Mouse (Mus musculus): ENCODE data around the gene Chd3.

Chd3 gene

DNA sequence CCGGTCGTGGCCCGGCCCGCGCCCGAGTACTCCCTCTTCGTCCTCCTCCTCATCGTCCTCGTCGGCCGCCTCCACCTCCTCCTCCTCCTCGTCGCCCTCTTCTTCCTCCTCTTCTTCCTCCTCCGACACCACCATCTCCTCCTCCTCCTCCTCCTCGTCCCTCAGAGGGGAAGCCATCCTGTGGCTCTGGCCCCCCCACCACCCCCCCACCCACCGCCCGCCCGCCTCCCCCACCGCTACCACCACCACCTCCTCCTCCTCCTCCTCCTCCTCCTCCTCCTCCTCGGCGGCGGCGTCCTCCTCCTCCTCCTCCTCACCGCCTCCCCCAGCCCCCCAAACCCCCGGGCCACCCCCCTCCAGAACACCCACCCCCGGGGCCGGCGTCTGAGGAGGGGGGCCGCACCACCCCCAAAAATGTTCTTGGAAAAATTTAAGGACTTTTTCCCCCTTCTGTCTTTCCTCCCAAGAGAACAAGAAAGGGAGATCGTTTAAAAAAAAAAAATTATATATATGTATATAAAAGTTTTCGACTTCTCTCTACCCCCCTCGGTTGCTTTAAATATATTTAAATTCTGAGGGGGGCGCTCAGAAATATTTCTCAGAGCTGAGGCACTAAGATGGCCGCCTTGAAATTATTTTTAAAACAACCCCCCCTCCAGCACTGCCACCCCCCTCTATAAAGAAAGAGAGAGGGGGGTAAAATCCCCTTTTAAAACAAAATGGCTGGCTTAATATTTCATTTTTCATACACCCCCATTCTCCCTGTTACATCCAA lies at the start of gene Chd3:
Chd3 (minus strand) TSS at position 192 of the 775 bp plus-strand sequence.
- peak; percentile 27 for DNase-seq (ENCODE audit: low read depth, low spot score)

DNA sequence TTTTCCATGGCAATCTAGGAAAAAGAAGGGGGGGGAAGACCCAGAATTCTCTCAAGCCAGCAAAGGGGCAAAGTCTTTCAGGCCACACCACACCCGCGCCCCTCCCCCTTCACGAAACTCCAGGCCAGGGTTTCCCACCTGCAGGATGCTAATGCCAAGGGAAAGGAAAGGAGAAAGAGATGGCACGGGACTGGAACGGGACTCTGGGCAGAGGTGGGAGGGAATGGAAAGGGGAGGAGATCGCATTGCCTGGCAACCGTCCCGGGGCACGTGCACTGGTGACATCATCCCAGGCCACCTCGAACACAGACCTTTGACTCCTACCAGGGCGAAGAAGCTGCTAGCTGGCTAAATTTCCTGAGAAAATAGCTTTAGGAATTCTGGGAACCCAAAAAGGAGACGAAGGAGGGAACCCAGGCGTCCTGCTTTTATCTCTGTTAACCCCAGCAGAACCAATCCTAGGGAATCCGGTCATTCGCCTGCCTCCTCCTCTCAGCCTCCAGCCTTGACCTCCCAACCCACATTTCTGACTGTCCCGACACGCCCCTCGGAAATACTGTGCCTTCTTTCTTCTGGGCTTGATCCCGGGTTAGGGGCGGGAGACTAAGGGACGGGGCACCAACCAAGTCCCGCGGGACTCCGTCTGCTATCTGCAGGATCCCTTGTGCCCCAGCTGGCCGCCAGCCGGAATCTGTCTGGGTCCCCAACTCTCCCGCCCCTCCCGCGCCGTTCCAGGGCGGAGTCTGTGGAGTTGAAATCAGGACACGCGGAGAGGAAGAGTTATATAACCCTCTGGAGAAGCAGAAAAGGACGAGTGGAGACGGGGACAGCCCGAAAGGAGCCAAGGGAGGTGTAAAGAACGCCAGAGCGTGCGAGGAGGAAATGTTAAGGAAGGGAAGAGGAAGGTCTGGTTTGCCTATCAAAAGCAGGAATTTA lies 48.5 kb upstream of the Chd3 start:
- DNase-seq (ENCODE audit: low read depth, low spot score): peak; percentile 98

DNA sequence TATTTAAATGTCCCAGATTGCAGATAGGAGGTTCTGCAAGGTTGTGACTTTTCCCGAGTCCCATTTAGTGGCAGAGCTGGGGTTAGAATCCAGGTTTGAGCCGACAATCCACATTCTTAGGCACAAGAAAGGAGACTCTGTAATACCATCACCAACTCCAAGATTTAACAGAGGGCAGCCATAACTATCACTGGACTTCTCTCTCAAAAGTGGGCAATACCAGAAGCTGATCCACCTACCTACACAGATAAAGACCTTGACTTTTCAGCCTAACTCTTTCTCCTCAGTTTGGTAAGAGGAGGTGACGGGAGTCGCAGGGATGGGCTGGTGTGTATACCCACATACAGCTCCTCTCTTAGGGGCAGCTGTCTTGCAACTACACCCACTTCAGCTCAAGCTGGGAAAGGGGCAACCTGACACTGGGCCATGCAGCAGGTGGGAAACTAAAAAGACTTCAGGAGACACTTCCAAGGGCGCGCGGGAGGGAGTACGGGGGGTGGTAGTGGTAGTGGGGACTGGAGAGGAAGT lies 47.8 kb upstream of the Chd3 start:
- no peak for DNase-seq (ENCODE audit: low read depth, low spot score)

DNA sequence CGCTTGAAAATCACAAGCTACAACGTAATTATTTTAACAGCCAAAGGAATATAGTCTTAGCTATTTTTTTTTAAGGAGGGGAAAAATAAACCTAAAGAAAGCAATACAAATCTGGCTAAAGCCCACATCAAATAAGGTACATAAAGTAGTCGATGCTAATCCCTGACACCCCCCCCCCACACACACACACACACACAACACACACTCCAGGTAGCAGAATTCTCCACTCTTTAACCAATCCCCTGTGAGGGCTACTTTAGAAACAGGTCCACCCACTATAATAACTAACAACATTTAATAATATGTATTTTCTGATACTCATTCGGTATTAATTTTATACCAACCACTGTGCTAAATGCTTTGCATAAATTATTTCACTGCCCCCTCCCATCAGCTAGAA lies 47.3 kb upstream of the Chd3 start:
- DNase-seq (ENCODE audit: low read depth, low spot score): no peak

DNA sequence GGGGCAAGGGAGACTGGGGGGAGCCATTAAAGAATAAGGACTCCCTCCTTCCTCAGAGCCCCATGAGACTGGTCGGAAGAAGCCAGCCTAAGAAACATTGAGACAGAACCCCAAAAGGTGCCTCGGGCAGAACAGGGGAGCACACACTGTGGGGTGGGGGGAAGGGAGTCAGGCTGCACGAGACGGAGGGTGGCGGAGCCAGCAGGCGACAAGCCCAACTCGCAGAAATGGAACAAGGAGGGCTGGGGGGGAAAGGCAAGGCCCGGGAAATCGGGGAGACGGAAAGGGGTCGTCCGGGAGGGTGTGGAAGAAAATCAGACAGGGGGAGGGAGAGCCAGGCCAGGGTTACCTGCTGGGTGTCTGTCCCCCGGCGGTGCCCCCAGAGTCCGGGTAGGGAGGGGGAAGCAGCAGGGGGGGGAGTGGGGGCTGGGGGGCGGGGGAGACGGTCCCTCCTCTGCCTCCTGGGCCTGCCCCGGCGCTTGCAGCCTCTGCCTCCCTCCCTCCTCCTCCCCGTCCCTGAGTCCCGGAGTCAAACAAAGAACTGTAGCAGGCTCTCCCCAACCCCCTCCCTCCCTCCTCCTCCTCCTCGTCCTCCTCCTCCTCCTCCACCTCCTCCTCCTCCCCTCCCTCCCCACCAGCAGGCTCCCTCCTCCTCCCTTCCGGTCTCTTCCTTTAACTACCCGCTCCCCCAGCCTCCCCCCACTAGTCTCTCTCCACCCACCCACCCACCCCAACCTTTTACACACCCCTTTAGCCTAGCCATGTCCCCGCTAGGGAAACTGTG lies 46.7 kb upstream of the Chd3 start:
- peak; percentile 91 for DNase-seq (ENCODE audit: low read depth, low spot score)

DNA sequence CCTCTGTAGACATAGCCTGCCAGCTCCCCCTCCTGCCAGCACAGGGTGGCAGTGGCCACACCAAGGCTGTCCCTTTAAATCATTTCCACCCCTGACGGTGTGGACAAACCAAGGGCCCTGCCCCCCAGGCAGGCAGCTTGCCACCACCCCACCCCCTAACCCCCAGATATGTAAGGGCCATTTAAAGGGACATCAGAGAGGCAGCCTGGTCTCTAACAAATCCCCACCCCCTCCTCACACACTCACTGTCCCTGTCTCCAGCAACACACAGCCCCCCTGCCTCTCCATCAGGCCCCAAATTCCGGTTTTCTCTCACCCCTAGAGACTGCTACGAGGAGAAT lies 46.1 kb upstream of the Chd3 start:
- DNase-seq (ENCODE audit: low read depth, low spot score): peak; percentile 94

DNA sequence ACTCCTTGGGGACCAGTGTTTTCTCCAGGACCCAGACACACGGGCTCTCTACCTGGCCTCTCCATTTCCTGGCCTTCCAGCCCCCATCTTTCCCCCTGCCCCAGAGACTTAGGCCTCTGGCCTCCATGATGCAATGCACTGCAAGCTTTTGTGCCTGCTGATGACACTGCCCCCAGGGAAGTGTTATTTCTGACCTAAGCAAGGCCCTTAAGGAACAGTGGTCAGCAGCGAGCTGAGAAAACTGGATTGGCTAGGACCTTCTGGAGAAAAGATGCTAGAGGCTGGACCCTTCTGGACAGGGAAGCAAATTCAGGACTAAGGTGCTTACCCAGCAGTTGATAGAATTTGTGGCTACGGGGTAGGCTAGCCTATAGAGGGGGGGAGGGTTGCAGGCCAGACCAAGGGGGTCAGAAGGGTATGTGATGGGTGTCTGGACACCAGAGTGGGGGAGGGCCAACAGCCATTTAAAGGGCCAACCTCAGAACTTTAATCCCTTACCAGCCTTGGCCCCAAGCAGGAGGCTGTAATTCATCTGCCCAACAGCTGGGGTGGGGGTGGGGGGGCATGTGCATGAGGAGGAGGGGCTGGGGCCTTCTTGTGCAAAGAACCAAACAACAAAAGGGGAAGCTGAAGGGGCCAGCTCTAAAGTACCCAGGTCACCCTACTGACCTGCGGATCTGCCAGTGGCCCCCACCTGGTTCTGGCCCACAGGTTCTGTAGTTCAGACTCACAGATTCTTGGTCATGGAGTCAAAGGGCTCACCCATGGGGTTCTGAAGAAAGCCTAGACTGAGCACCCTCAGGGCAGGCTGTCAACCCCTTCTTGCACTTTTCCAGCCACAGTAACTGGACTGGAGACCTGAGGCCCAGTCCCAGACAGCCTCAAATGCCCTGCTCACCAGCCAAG lies 45.5 kb upstream of the Chd3 start:
- no peak for DNase-seq (ENCODE audit: low read depth, low spot score)

DNA sequence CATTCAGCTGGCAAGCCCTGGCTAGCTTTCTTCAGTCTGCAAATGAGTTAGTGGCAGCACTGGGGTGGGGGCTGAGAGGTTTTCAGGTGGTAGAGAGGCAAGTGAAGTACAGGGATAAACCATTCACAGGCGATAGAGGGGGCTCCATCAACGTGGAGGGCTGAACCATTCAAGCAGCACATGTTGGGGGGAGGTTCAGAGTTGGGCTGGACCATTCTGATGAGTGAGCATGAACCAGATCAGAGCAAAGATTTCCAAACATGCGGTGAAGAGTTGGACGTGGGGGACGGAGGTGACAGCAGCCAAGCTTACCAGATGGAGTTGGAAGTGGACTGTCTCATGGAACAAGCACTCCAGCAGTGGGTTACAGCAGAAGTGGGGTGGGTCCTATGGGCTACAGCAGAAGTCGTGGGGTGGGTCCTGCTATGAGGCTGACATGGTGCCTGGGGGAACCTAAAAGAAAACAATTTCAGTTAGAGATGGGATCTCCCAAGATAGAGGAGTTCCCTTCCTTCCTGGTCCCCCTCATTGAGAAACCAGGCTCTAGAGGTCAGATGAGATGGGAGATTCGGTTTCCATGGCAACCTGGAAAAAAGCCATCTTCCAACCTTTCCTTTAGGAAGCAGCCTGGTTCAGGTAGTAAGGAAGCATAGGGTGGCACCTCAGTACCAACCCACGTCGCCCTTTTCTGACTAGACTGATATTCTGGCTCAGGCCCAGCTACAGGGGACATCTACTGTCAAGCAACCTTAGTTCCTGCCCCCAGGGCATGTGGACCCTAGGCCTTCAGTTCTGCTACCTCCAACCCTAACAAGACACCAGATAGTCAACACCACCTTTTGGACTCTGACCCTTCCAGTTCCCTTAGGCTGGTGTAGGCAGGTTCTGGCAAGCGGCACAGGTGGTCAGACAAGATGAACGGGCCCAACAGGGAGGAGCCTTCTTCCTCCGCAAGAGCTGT lies 44.3 kb upstream of the Chd3 start, which contains the start of gene Kdm6b:
Kdm6b (minus strand) TSS at position 455 of the 961 bp plus-strand sequence.
- peak; percentile 93 for DNase-seq (ENCODE audit: low read depth, low spot score)

DNA sequence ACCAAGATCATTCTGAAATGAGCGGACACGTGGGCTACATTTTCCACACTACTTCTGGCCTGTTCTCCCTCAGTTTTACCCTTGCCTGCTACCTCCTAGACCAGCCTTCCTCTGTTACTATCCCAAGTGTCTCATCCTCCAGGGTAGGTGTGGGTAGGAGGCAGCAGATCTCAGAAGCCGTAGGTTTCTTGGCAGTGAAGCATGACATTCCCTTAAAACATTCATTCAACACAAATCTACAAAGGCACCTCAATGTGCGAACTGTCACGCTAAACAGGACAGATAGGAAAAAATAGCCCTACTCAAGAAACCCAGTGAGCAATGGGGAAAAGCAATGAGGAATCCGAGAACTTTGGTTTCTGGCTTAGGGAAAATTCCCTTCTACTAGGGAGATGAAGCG lies 43.3 kb upstream of the Chd3 start:
- DNase-seq (ENCODE audit: low read depth, low spot score): peak; percentile 74

DNA sequence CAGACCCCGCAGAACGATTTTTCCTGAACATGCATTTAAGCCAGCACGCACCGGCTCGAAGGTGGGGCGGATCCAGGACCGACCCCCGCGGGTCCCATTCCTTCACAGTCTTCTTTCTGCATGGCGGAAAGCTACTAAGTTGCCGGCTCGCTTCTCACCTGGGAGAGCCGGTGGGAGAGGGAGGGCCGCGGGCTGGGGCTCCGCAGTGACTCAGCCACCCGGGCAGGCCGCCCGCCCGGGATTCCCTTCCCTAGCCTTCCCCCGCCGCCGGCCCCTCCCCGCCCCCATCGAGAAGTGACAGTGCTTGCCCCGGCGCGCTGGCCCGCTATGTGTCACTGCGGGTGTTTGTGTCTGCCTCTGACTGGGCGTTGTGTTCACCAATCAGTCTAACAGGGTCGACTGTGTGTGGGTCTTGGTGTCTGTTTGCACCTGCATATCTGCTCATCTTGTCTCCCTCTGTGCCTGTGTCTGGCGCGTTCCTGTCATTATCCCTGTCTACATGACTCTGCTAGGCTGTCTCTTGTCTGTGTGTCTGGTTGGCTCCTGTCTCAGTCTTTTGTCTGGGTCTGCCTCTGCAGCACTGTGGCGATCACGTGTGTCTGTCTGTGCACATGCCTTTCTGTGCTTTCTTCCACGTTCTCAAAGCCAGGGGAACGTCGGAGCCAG lies 42.5 kb upstream of the Chd3 start:
- peak; percentile 78 for DNase-seq (ENCODE audit: low read depth, low spot score)

DNA sequence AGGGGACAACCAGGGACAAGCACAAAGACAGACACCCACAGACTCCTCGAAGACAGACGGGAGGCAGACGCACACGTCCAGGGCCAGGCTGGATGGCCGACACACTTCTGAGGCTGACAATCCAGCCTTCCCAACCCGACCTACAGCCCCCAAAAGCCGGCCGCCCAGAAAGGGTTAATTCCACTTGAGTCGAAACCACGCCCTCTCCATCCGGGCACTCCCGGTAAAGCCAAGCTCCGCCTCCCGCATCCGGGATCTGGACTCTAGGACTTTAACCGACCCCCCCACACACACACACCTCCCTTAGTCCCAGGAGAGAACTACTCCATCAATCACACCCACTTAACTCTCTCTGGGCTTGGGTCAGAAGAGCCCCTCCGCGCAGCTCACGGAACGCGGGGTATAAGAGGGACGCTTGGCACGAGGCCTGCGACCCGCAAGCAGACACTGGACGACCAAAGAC lies 41.9 kb upstream of the Chd3 start:
- DNase-seq (ENCODE audit: low read depth, low spot score): peak; percentile 98

DNA sequence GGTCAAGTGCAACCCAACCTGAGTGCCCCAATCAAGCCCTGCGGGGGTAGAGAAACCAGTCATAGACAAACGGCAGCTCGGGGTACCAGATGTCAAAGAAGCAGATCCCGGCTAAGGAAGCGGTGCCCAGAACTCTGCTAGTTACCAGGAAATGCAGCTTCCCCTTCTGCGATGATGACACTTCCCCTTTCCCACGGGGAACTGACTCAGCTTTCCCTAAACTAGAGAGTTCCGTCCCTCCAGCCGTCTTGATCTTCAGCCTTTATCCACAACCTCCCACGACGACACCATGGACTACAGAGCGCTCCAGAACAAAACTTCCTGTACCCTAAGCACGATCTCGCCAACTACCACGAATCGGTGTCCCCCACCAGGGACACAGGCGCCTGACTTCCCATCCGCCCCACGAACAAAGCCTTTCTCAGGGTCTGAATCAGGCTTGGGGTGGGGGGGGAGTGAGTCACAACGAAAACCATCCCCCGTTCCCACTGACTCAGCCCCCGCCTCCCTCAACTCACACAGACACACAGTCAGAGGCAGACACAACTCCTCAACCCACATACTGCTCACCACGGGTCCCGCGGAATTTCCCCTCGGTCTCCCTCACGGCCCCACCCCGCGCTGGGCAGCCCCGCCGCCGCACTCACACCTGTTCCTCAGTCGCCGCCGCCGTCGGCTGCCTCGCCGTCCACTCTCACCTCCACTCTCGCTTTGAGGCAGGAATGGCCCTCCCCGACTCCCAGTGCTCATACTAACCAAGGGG lies 41.3 kb upstream of the Chd3 start:
- peak; percentile 84 for DNase-seq (ENCODE audit: low read depth, low spot score)

DNA sequence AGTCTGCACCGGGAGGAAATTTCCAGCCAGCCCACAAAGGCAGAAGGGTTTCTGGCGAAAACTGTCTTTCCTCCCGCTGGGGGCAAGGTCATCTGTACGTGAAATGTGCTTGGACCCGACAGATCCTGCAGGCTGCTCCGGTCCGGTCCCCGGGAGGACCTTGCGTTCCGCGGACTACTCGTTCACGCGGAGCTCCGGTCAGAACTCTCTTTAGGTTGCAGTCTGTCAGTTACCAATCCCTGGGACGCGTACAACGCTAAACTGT lies 40.8 kb upstream of the Chd3 start:
- DNase-seq (ENCODE audit: low read depth, low spot score): no peak

DNA sequence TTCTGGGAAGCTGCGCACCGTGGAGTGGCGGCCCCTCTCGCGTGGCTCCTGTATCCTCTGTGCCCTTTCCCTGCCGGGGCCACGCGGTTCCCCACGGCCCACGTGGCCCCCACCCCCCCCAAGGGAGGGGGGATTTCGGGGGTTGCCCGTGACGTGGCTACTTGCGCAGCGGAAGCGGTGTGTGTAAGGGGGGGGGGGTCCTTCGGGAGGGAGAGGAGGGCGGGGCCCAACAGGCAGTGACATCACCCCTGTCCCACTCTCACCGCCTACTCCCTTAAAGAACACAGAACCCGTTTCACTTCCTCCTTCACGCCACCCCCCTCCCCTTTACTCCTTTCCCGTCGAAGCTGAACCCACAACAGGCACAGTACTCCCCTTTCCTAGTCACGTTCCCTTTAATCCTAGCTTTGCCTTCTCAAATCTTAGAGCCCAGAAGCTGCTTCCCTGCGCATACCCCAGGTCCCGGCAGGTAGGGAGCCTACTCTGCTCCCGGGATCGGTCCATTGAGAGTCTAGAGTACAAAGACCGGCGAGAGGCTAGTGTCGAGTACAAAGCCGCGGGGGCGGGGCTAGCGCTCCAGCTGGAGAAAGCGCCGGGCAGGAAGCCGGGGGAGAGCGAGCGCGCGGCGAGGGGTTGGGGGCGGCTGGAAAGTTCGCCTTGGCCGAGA lies 40.3 kb upstream of the Chd3 start:
- peak; percentile 93 for DNase-seq (ENCODE audit: low read depth, low spot score)

DNA sequence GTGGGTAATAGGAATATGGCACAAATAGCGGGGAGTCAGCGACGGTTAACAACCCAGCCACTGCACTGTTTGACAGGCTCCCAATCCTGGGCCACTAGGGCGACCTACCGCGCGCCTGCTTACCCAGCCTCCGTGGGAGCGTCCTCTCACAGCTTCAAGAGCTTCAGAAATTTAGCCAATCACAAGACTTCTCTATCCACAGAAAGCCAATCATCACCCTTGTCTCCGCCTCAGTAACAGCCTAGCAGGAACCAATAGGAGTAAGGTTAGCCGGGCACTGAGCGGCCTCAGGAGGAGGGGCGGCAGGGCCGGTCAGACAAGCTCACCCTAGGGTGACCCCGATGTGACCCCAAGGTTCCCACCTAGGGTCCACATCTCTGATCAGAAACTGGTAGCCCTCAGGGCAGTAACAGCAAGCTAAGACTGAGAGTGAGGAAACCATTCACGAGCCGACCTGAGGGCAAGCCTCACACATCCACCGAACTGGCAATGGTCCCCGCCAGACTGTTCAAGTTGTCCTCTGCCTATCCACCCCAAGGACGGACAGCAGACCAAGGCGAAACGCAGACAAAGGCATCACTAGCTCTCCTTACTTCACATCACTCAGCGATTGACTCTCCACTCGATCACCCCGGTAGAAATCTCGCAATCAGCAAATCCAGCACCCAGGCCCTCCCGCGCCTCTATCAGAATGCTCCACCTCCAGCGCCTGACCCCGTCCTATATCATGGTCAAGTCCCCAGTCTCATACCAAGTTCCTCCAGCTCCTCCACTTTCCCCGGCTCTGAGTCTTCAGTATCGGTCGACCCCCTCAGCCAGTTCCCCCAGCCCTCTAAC lies 39.6 kb upstream of the Chd3 start:
- peak; percentile 99 for DNase-seq (ENCODE audit: low read depth, low spot score)

DNA sequence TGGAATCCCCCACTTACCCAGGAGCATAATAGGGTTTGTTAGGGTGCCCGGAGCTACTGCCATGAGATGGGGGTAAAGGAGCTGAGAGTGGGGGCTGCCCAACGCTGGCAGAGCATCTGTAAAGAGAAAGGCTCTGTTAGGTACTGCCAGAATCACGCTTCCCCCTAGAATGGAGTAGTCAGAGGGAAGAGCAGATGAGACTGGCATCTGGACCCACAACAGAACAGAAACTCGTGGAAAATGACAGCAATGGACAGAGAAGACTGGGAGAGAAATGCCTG lies 38.5 kb upstream of the Chd3 start:
- DNase-seq (ENCODE audit: low read depth, low spot score): no peak
